Mouse (Mus musculus) Patski (cell line): ENCODE measurements around the gene C3ar1. TPM values are rescaled to one million over a fixed set of nuclear protein-coding genes. Genes with fewer than 3 reads are reported as not detected.

Experiments
- ATAC-seq: fragments of 100-300 bp; one replicate; pipeline ENCODE4 v1.8.0; 2021
- CTCF ChIA-PET: fragments of 350-600 bp; sonication (Branson Sonifier 250); formaldehyde crosslinking; loops from one replicate; lab custom pipeline; 2022; ENCODE audit warnings: inconsistent platforms; lab: Charles Lee
- POLR2A ChIA-PET: fragments of 350-600 bp; sonication (Branson Sonifier 250); formaldehyde crosslinking; loops from one replicate; lab custom pipeline; 2022; ENCODE audit warnings: antibody characterized with exemption, inconsistent platforms; lab: Charles Lee
- DNase-seq: peaks from one replicate; pipeline ENCODE4 v3.0.0-alpha.2; 2011; ENCODE audit warnings: low read depth, low spot score
- H3K27me3 ChIP-seq: fragments of 371-371 bp; one replicate; pipeline ENCODE4 v1.5.1; 2021
- CTCF ChIP-seq: fragments of 100-300 bp; IDR thresholded peaks from one replicate; pipeline ENCODE4 v1.5.1; 2021
- in situ Hi-C: fragments of 300-500 bp; cut with MboI; formaldehyde crosslinking; loops from 3 replicates; pipeline ENCODE4 v1.11.1; 2018; ENCODE audit warnings: low pct_unique_long_range_greater_than_20kb, mixed read lengths
- polyA plus RNA-seq: library from polyadenylated mRNA; unstranded; gene quantifications from one replicate; pipeline ENCODE4 v1.2.3, GENCODE M21; 2021

The C3ar1 gene
- polyA plus RNA-seq, 1 experiment from 2014 or later = not detected

DNA sequence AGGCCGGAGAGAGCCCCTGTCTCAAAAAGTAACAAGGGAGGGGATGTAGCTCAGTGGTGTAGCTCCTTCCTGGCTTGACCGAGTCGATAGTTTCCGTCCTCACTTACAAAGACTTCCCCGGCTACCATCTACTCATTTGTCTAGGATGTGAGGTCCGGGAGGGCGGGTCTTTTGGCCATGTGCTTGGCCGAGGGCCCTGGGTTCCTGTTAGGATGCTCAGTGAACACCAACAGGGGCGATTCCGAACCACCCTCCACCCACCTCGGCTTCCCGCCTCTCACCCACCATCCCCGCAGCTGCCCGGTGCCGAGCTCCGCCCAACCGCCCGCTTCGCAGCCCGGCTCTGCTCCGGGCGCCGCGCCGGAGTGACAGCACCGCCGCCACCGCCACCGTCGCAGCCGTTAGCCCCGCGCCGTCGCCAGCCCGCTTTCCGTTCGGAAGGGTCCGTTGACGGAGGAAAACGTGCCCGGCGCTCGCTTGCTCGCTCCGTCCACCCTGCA is 54.6 kb downstream of the C3ar1 start, which contains the start of gene Slc2a3:
Gene Slc2a3, minus strand, starts transcription at position 340 of the 500 bp plus-strand sequence.
- no peak for DNase-seq
- no peak for TF ChIP-seq CTCF
- ChIA-PET POLR2A (no interaction called here), CTCF (interaction anchor here (0.9 kb wide), 2 partner anchors 26 to 140 kb away, joined by 3 read pairs; no protein-coding TSS in a partner anchor)
- no peak for ATAC-seq
- peaks cover 16% of the 10 kb centered on the region for H3K27me3 ChIP-seq
- in situ Hi-C loops = no loop called here

DNA sequence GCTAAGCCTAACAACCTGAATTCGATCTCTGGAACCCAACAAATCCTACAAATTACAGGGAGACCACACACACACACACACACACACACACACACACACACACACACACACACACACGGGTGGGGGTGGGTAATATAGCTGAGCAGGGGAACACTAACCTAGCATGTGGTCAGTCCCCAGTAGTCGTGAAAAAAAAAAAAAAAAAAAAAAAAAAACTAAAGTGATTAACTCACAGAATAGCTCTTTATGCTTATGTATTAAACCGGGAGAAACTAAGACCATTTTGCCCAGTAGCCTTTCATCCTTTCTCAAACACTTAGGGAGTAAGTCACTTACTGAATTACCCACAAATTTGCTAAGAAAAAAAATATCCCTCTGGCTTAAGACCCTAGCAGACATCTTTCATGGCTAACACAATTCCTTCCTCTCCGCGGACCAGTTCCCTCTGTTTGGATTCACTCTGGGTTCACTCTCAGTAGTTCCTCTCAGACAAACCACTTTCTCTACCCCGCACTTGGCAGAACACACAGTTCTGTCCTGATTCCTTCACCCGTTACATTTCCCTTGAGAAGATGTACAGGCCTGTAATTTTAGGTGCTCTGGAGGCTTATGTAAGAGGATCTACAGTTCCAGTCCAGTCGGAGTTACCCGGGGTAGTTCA is 55.2 kb downstream of the C3ar1 start:
- ChIA-PET CTCF (interaction anchor here (0.9 kb wide), 2 partner anchors 25 to 140 kb away, joined by 3 read pairs; no protein-coding TSS in a partner anchor), POLR2A (no interaction called here)
- ATAC-seq (no peak), DNase-seq (no peak)
- H3K27me3 ChIP-seq = peaks cover 16% of the 10 kb centered on the region
- no peak for TF ChIP-seq CTCF
- in situ Hi-C loops = no loop called here

Other genes starting within 250 kb of the C3ar1 start
- gene Gdf3, start 246.1 kb downstream of the C3ar1 start, polyA plus RNA-seq = not detected
- not detected for gene Dppa3, start 229.8 kb downstream of the C3ar1 start, polyA plus RNA-seq
- gene Nanog, start 148.7 kb downstream of the C3ar1 start, polyA plus RNA-seq = 0.26 TPM
- gene Slc2a3, start 54.5 kb downstream of the C3ar1 start, polyA plus RNA-seq = 0.19 TPM
- 19.6 TPM for gene Foxj2, start 36.2 kb downstream of the C3ar1 start, polyA plus RNA-seq
- 36.1 TPM for gene Necap1, start 18.3 kb upstream of the C3ar1 start, polyA plus RNA-seq
- 0.04 TPM for gene Clec4a1, start 65.7 kb upstream of the C3ar1 start, polyA plus RNA-seq
- not detected for gene Clec4a3, start 96.4 kb upstream of the C3ar1 start, polyA plus RNA-seq
- gene Clec4a4, start 134.2 kb upstream of the C3ar1 start, polyA plus RNA-seq = not detected
- gene Clec4b1, start 193.8 kb upstream of the C3ar1 start, polyA plus RNA-seq = not detected